Mouse (Mus musculus): ENCODE measurements at regions not wholly inside any gene's neighbourhood (a gene's known extent, or its start where the extent isn't known, plus 50 kb on each side); places are given as distances from the start of the nearest gene placed in this dataset.

DNA sequence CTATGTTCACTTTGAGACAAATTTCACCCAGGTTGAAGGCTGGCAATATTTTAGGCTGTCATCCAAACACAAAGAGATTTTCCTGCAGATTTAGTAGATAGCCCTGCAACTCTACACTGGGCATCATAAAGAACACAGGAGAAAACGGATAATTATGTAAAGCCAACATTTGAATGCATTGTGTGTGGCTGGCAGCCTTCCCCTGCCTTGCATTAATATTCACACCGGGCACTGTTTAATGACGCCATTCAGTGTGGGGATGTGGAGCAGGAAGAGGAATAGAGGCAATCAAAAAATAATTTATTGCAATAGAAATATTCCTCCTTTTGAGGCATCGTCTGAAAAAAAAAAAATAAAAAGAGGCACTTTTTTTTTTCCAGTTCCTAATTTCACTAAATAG, 105.7 kb downstream of the Samd5 start:
- Histone ChIP-seq H3K4me3 (ENCODE audit: insufficient read depth, low read length) (no peak overlapping the region), H3K4me1 (ENCODE audit: control insufficient read depth, insufficient read depth, low read length) (no peaks in the 10 kb centered on the region), H3K27ac (ENCODE audit: insufficient read depth, low read depth, low read length) (no peak overlapping the region)
- no peak for TF ChIP-seq POLR2A (IDR thresholded peaks at IDR 0.05; ENCODE audit: borderline replicate concordance, low read depth, low read length)
- TF ChIP-seq CTCF (IDR thresholded peaks at IDR 0.05; ENCODE audit: low read depth, low read length): no peak

DNA sequence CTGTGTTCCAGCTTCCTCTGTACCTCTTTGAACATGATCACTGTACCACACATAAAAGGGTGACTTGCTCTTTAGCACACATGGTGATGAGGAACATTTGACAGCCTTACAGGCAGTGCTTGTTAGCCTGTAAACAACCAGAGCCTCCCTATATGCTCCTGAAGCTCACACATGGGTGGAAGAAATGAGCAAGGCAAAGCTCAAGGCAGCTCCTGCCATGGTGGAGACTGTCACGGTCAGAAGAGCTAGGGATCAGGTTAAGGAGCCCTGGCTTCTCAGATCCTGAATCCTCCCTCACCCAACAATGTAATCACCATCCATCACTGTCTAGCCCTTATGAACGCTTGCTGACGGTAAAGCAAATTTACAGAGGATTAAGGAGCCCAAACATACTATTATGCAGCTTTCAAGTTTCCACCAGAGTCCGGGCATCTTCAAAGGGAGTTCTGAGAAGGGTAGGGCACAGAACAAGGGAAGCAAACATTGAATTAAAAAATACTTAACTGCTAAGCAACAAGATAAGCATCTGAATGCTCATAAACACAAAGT, 117.4 kb downstream of the Samd5 start:
- TF ChIP-seq CTCF (IDR thresholded peaks at IDR 0.05; ENCODE audit: low read depth, low read length) (no peak), POLR2A (IDR thresholded peaks at IDR 0.05; ENCODE audit: borderline replicate concordance, low read depth, low read length) (no peak)
- Histone ChIP-seq H3K4me3 (ENCODE audit: insufficient read depth, low read length) (no peak overlapping the region), H3K4me1 (ENCODE audit: control insufficient read depth, insufficient read depth, low read length) (no peaks in the 10 kb centered on the region), H3K27ac (ENCODE audit: insufficient read depth, low read depth, low read length) (no peak overlapping the region)

DNA sequence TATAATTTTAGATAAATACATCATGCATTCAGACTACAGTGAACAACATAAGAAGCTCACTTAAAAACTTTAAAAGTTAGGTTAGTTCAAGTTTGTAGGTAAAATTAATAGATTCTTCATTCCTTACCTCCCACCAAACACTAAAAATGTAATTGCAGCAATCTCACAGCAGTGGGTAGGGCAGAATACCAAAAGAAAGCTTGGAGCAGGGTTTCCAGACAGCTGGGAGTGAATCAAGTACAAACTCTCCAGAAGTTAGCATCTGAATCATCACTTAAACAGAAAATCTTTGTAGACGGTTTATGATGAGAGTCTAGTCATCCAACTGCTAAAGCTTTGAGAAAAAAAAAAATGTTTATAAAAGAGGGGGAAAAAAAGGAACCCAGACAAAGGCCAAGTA, 117.9 kb downstream of the Samd5 start:
- Histone ChIP-seq H3K27ac (ENCODE audit: insufficient read depth, low read depth, low read length) (no peak overlapping the region), H3K4me1 (ENCODE audit: control insufficient read depth, insufficient read depth, low read length) (no peaks in the 10 kb centered on the region), H3K4me3 (ENCODE audit: insufficient read depth, low read length) (no peak overlapping the region)
- TF ChIP-seq POLR2A (IDR thresholded peaks at IDR 0.05; ENCODE audit: borderline replicate concordance, low read depth, low read length) (no peak), CTCF (IDR thresholded peaks at IDR 0.05; ENCODE audit: low read depth, low read length) (no peak)

DNA sequence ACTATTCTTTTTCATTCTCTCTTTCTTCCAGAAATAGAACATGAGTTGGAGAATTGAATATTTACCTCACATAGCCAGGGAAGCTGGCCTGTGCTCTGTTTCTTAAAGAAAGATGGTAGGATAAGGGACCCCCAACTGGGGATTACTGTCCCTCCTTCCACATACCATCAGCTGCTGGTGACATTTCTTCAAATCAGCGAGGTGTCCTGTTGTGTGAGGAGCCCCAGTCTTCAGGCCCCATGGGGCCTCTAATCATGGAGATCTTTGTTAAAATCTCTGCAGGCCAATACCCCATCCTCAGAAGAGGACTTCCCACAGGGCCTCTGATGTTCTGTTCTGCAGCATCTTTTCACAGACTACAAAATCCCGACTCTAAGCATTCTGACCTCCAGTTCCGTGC, 121.1 kb downstream of the Samd5 start:
- H3K4me3 ChIP-seq (ENCODE audit: insufficient read depth, low read length): no peak overlapping the region
- TF ChIP-seq POLR2A (IDR thresholded peaks at IDR 0.05; ENCODE audit: borderline replicate concordance, low read depth, low read length) (no peak), CTCF (IDR thresholded peaks at IDR 0.05; ENCODE audit: low read depth, low read length) (no peak)
- no peak overlapping the region for H3K27ac ChIP-seq (ENCODE audit: insufficient read depth, low read depth, low read length)
- no peaks in the 10 kb centered on the region for H3K4me1 ChIP-seq (ENCODE audit: control insufficient read depth, insufficient read depth, low read length)

DNA sequence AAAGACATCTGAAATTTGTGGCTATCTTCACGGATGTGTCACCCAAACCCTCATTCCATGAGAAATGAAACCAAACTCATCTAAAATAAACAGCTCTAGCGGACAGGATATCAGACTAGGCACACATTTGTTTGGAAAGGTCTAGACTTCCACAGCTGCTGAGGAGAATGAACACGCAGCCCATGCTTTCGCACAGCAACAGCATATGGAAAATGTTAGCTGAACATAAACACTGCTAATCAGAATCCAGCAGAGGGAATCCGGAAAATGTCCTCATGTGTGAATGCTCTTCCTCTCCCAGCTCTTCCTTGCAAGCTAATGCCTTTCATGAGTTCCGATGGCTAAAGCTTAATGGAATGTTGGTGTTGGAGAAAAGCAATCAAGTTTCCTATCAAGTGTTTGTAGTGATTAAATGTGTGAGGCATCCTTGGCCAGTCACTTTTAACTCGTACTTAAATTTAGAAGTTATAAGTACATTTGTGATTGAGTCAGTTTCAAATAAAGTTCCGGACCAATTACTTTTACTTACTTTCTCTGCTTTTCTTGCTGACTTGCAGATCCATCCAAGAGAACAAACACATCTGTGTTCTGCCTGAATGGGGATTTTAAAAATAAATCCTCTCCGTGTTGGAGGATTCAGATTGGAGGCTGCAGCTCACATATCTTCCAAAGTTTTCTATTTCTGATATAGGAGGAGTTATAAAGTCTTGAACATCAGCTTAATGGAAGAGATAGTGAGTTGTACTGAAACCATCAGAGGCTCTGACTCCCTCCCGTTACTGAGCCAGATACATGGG, 124.9 kb downstream of the Samd5 start:
- TF ChIP-seq CTCF (IDR thresholded peaks at IDR 0.05; ENCODE audit: low read depth, low read length): no peak
- TF ChIP-seq POLR2A (IDR thresholded peaks at IDR 0.05; ENCODE audit: borderline replicate concordance, low read depth, low read length): no peak
- H3K4me1 ChIP-seq (ENCODE audit: control insufficient read depth, insufficient read depth, low read length): no peaks in the 10 kb centered on the region
- H3K27ac ChIP-seq (ENCODE audit: insufficient read depth, low read depth, low read length): no peak overlapping the region
- no peak overlapping the region for H3K4me3 ChIP-seq (ENCODE audit: insufficient read depth, low read length)

DNA sequence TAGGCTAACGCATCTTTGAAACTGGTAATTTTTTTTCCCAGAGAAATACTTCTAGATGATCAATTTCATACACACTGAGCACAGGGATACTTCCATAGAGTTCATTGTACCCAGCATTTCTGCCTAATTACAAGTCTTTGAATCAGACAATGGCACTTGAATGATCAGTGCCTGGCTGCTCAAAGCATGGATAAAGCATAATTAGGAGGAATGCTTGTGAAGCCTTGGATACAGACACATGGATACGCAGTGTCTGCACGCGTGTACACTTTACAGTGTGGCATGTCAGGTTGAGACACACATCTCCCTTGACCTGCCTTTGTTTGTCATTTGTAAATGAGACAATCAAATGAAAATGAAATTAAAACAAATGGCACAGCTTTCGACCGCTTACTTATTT, 129.2 kb downstream of the Samd5 start:
- Histone ChIP-seq H3K4me1 (ENCODE audit: control insufficient read depth, insufficient read depth, low read length) (no peaks in the 10 kb centered on the region), H3K27ac (ENCODE audit: insufficient read depth, low read depth, low read length) (no peak overlapping the region), H3K4me3 (ENCODE audit: insufficient read depth, low read length) (no peak overlapping the region)
- no peak for TF ChIP-seq POLR2A (IDR thresholded peaks at IDR 0.05; ENCODE audit: borderline replicate concordance, low read depth, low read length)
- TF ChIP-seq CTCF (IDR thresholded peaks at IDR 0.05; ENCODE audit: low read depth, low read length): no peak

DNA sequence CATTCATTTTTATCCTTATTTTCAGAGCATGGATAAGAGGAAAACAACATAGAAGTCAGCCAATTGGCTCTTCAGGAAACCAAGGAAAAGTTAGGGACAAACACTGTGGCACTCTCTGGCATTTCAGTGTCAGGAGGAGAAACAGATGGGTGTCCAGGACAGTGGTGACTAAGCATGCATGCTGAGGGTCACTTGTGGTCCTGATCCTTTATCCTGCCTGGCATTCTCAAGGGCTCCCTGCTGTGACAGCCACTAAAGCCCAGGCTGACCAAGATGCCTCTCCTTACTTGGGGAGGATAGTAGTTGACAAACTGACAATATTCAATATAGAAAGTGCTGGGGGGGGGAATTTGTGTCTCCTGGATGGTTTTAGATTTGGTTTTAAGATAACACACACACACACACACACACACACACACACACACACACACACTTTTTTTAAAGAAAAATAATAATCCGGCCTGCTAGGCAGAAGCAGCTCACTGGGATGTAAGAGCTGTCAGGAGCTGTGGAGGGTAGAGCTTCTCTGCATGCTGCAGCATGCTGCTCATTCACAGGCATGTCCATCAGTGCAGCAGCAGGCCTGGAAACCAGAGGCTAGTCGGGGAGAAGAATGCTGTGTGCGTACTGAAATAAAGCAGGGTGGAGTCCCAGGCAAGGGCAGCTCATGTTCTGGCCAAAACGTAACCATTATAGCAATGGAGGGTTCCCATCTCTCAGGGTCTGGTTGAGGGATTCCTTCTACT, 130.8 kb downstream of the Samd5 start:
- Histone ChIP-seq H3K4me3 (ENCODE audit: insufficient read depth, low read length) (no peak overlapping the region), H3K27ac (ENCODE audit: insufficient read depth, low read depth, low read length) (no peak overlapping the region), H3K4me1 (ENCODE audit: control insufficient read depth, insufficient read depth, low read length) (no peaks in the 10 kb centered on the region)
- no peak for TF ChIP-seq CTCF (IDR thresholded peaks at IDR 0.05; ENCODE audit: low read depth, low read length)
- TF ChIP-seq POLR2A (IDR thresholded peaks at IDR 0.05; ENCODE audit: borderline replicate concordance, low read depth, low read length): no peak

DNA sequence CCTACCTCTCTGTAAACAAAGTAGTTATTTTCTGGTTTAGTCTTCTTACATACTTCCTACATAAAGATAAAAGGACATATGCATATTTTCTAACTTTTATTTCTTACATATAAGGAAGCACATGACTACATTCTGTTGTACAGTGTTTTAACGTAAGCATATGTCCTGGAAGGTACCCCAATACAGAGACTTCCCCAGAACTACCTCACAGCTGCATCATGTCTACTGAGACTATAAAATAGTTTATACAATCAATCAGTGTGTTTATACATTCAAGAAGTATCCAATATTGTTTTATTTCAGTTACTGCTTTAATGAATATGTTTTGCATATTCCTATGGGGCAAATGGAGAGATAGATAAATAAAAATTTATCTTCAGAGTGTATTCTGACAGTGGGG, 133.4 kb downstream of the Samd5 start:
- no peak overlapping the region for H3K4me3 ChIP-seq (ENCODE audit: insufficient read depth, low read length)
- no peak for TF ChIP-seq CTCF (IDR thresholded peaks at IDR 0.05; ENCODE audit: low read depth, low read length)
- TF ChIP-seq POLR2A (IDR thresholded peaks at IDR 0.05; ENCODE audit: borderline replicate concordance, low read depth, low read length): no peak
- H3K4me1 ChIP-seq (ENCODE audit: control insufficient read depth, insufficient read depth, low read length): no peaks in the 10 kb centered on the region
- H3K27ac ChIP-seq (ENCODE audit: insufficient read depth, low read depth, low read length): no peak overlapping the region

DNA sequence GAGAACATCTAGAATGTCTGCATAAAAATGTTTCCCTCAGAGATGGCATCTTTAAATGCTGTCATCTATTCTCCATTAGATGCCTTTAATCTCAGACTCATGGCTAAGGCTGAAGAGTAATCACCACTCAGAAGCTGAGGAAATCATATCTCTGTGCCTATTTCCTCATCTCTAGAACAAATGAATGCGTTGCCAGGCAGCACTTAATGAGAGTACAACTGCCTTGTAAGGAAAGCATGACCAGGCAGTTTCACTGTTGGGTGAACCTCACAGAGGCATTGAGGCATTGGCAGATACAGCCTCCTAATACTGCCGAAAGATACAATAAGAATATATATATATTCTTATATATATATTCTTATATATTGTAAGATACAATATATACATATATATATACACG, 137.3 kb downstream of the Samd5 start:
- H3K27ac ChIP-seq (ENCODE audit: insufficient read depth, low read depth, low read length): no peak overlapping the region
- no peaks in the 10 kb centered on the region for H3K4me1 ChIP-seq (ENCODE audit: control insufficient read depth, insufficient read depth, low read length)
- H3K4me3 ChIP-seq (ENCODE audit: insufficient read depth, low read length): no peak overlapping the region
- no peak for TF ChIP-seq CTCF (IDR thresholded peaks at IDR 0.05; ENCODE audit: low read depth, low read length)
- no peak for TF ChIP-seq POLR2A (IDR thresholded peaks at IDR 0.05; ENCODE audit: borderline replicate concordance, low read depth, low read length)

DNA sequence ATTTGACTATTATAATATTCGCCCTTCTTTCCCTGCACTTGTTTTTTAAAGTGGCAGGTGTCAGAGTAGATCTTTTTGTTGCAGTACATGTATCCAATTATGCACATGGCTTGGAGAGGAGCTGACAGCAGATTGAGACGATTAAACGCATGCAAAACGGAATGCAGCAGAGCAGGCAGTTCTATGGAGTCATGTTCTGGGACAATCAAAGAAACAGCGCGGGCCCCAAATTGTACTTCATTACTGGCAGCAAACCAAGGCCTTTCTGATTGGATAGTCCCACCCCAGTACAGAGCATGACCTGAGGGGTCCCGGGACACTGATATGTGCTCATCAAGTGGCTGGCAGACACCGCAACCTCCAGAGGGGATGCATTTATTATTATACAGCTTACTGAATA, 140.5 kb downstream of the Samd5 start:
- H3K4me1 ChIP-seq (ENCODE audit: control insufficient read depth, insufficient read depth, low read length): no peaks in the 10 kb centered on the region
- H3K27ac ChIP-seq (ENCODE audit: insufficient read depth, low read depth, low read length): no peak overlapping the region
- TF ChIP-seq POLR2A (IDR thresholded peaks at IDR 0.05; ENCODE audit: borderline replicate concordance, low read depth, low read length) (no peak), CTCF (IDR thresholded peaks at IDR 0.05; ENCODE audit: low read depth, low read length) (no peak)
- no peak overlapping the region for H3K4me3 ChIP-seq (ENCODE audit: insufficient read depth, low read length)
